Mouse (Mus musculus): ENCODE data around the gene Nfkbid. TPM values are rescaled to one million over a fixed set of nuclear protein-coding genes. Genes with fewer than 3 reads are reported as not detected.
"Not testable (repeated sequence)": the region's sequence is repeated elsewhere in the genome, so short reads cannot be mapped to it uniquely, and the experiment has no call there.

The Nfkbid gene
- total and polyA plus RNA-seq, 2 experiments from 2014 or later = 0.38 to 5.0 TPM

- Histone ChIP-seq H3K4me3 (ENCODE audit: low read depth, low read length) (no peak overlapping the region), H3K4me1 (ENCODE audit: control insufficient read depth, insufficient read depth) (no peaks in the 10 kb centered on the region), H3K9me3 (replicated peaks; ENCODE audit: control insufficient read depth, low read length) (no peaks in the 10 kb centered on the region), H3K27me3 (ENCODE audit: control insufficient read depth, insufficient read depth, low read length) (peaks cover 82% of the 10 kb centered on the region), H3K9ac (replicated peaks; ENCODE audit: low read depth, low read length) (no peak overlapping the region), H3K4me2 (ENCODE audit: low read depth, low read length) (no peak overlapping the region), H3K27ac (ENCODE audit: low read depth) (no peak overlapping the region), H3K36me3 (replicated peaks; ENCODE audit: control insufficient read depth, insufficient read depth, low read length) (no peaks in the 10 kb centered on the region)
- ATAC-seq (ENCODE audit: insufficient read depth, low read depth) (no peak), DNase-seq (ENCODE audit: low spot score) (no peak)
- TF ChIP-seq CTCF (IDR thresholded peaks at IDR 0.05; ENCODE audit: low read depth) (no peak), EP300 (IDR thresholded peaks at IDR 0.05; ENCODE audit: low read depth) (no peak)
- 23% methylated on average over 4 of the region's 4 CpGs for WGBS
Observed at GRCm38 (mm10) chr7:30463996-30464395, 42.5 kb downstream of the Nfkbid start.

GRCm38 (mm10) chr7:30464816-30465300 is 43.3 kb downstream of the Nfkbid start:
- Histone ChIP-seq H3K36me3 (replicated peaks; ENCODE audit: control insufficient read depth, insufficient read depth, low read length) (no peaks in the 10 kb centered on the region), H3K27me3 (ENCODE audit: control insufficient read depth, insufficient read depth, low read length) (peaks cover 75% of the 10 kb centered on the region), H3K27ac (ENCODE audit: low read depth) (no peak overlapping the region), H3K4me3 (ENCODE audit: low read depth, low read length) (no peak overlapping the region), H3K9ac (replicated peaks; ENCODE audit: low read depth, low read length) (no peak overlapping the region), H3K4me2 (ENCODE audit: low read depth, low read length) (no peak overlapping the region), H3K9me3 (replicated peaks; ENCODE audit: control insufficient read depth, low read length) (no peaks in the 10 kb centered on the region), H3K4me1 (ENCODE audit: control insufficient read depth, insufficient read depth) (no peaks in the 10 kb centered on the region)
- DNase-seq (ENCODE audit: low spot score) = no peak
- WGBS = 10% methylated on average over 6 of the region's 6 CpGs
- ATAC-seq (ENCODE audit: insufficient read depth, low read depth) = no peak
- no peak for TF ChIP-seq CTCF (IDR thresholded peaks at IDR 0.05; ENCODE audit: low read depth)
- TF ChIP-seq EP300 (IDR thresholded peaks at IDR 0.05; ENCODE audit: low read depth) = no peak

GRCm38 (mm10) chr7:30472411-30472810 is 50.9 kb downstream of the Nfkbid start:
- no peak for ATAC-seq (ENCODE audit: insufficient read depth, low read depth)
- WGBS = 45% methylated on average over 5 of the region's 5 CpGs
- no peaks in the 10 kb centered on the region for H3K36me3 ChIP-seq (replicated peaks; ENCODE audit: control insufficient read depth, insufficient read depth, low read length)

GRCm38 (mm10) chr7:30474999-30475398 is 53.5 kb downstream of the Nfkbid start:
- no peak overlapping the region for H3K4me2 ChIP-seq (ENCODE audit: low read depth, low read length)
- 55% methylated on average over 4 of the region's 4 CpGs for WGBS
- H3K9me3 ChIP-seq (replicated peaks; ENCODE audit: control insufficient read depth, low read length) = no peaks in the 10 kb centered on the region

More at GRCm38 (mm10) chr7:30472411-30472810, 50.9 kb downstream of the Nfkbid start:
- peak; percentile 41 for TF ChIP-seq CTCF (IDR thresholded peaks at IDR 0.05; ENCODE audit: low read depth)
- TF ChIP-seq EP300 (IDR thresholded peaks at IDR 0.05; ENCODE audit: low read depth) = no peak
- peak; percentile 7 for DNase-seq (ENCODE audit: low spot score)
- no peak overlapping the region for H3K9ac ChIP-seq (replicated peaks; ENCODE audit: low read depth, low read length)
- H3K27ac ChIP-seq (ENCODE audit: low read depth) = no peak overlapping the region
- no peak overlapping the region for H3K4me3 ChIP-seq (ENCODE audit: low read depth, low read length)
- no peaks in the 10 kb centered on the region for H3K4me1 ChIP-seq (ENCODE audit: control insufficient read depth, insufficient read depth)
- H3K9me3 ChIP-seq (replicated peaks; ENCODE audit: control insufficient read depth, low read length) = no peaks in the 10 kb centered on the region
- peaks cover 5% of the 10 kb centered on the region for H3K27me3 ChIP-seq (ENCODE audit: control insufficient read depth, insufficient read depth, low read length)
- H3K4me2 ChIP-seq (ENCODE audit: low read depth, low read length) = no peak overlapping the region

GRCm38 (mm10) chr7:30476136-30476535 is 54.6 kb downstream of the Nfkbid start:
- not testable (repeated sequence) for DNase-seq (ENCODE audit: low spot score); H3K4me1 ChIP-seq (ENCODE audit: control insufficient read depth, insufficient read depth); H3K27ac ChIP-seq (ENCODE audit: low read depth); H3K9me3 ChIP-seq (replicated peaks; ENCODE audit: control insufficient read depth, low read length); H3K4me3 ChIP-seq (ENCODE audit: low read depth, low read length); ATAC-seq (ENCODE audit: insufficient read depth, low read depth); H3K4me2 ChIP-seq (ENCODE audit: low read depth, low read length); H3K27me3 ChIP-seq (ENCODE audit: control insufficient read depth, insufficient read depth, low read length); H3K9ac ChIP-seq (replicated peaks; ENCODE audit: low read depth, low read length); H3K36me3 ChIP-seq (replicated peaks; ENCODE audit: control insufficient read depth, insufficient read depth, low read length)
- WGBS = 77% methylated on average over 6 of the region's 7 CpGs

More at GRCm38 (mm10) chr7:30474999-30475398, 53.5 kb downstream of the Nfkbid start:
- Histone ChIP-seq H3K4me3 (ENCODE audit: low read depth, low read length) (no peak overlapping the region), H3K27me3 (ENCODE audit: control insufficient read depth, insufficient read depth, low read length) (no peaks in the 10 kb centered on the region), H3K4me1 (ENCODE audit: control insufficient read depth, insufficient read depth) (no peaks in the 10 kb centered on the region), H3K9ac (replicated peaks; ENCODE audit: low read depth, low read length) (no peak overlapping the region), H3K27ac (ENCODE audit: low read depth) (no peak overlapping the region), H3K36me3 (replicated peaks; ENCODE audit: control insufficient read depth, insufficient read depth, low read length) (no peaks in the 10 kb centered on the region)
- ATAC-seq (ENCODE audit: insufficient read depth, low read depth) = no peak
- DNase-seq (ENCODE audit: low spot score) = no peak
- TF ChIP-seq CTCF (IDR thresholded peaks at IDR 0.05; ENCODE audit: low read depth) (no peak), EP300 (IDR thresholded peaks at IDR 0.05; ENCODE audit: low read depth) (no peak)

All from heart, postnatal 0 days (tissue).